Mouse (Mus musculus) megakaryocyte, embryonic 14.5 days (primary cell): ENCODE measurements around the gene Wdr13. TPM values are rescaled to one million over a fixed set of nuclear protein-coding genes. Genes with fewer than 3 reads are reported as not detected.

ENCODE experiments used
- H3K27me3 ChIP-seq: replicated peaks from 2 replicates; pipeline ENCODE3; 2012; ENCODE audit warnings: inconsistent platforms
- H3K36me3 ChIP-seq: replicated peaks from 2 replicates; pipeline ENCODE3; 2012; ENCODE audit warnings: low read length, inconsistent platforms, mixed read lengths
- H3K4me1 ChIP-seq: 2 replicates; pipeline ENCODE4 v1.6.1; 2012; ENCODE audit warnings: inconsistent platforms
- H3K4me3 ChIP-seq: replicated peaks from 2 replicates; pipeline ENCODE3; 2012; ENCODE audit warnings: moderate library complexity, mild to moderate bottlenecking, inconsistent platforms
- H3K9me3 ChIP-seq: 2 replicates; pipeline ENCODE4 v1.6.1; 2012; ENCODE audit warnings: inconsistent platforms
- FLI1 ChIP-seq: IDR thresholded peaks from 2 replicates; pipeline ENCODE4 v1.6.1; 2012; ENCODE audit warnings: low read length, inconsistent platforms, mixed read lengths
- GATA1 ChIP-seq: IDR thresholded peaks from 3 replicates; pipeline ENCODE4 v1.6.1; 2012; ENCODE audit warnings: mixed read lengths, low read length, inconsistent platforms, borderline replicate concordance
- polyA plus RNA-seq: library from polyadenylated mRNA; stranded (reverse); fragments of >175 nt; gene quantifications from 2 replicates; pipeline ENCODE4 v1.2.3, GENCODE M21; 2012; ENCODE audit warnings: low replicate concordance; ENCODE audit not compliant: insufficient read depth

The Wdr13 gene
- 23.4 and 38.2 TPM in 2 replicates for polyA plus RNA-seq

GRCm38 (mm10) chrX:8132017-8132976, at the start of gene Wdr13:
Wdr13 (minus strand) TSS chrX:8132892.
- H3K9me3 ChIP-seq: no peaks in the 10 kb centered on the region
- H3K36me3 ChIP-seq: peaks cover 50% of the 10 kb centered on the region
- H3K4me1 ChIP-seq: peaks cover 24% of the 10 kb centered on the region
- H3K27me3 ChIP-seq: no peaks in the 10 kb centered on the region
- TF ChIP-seq FLI1: no peak
- peak; percentile 61; the same call in 1 of the 3 replicates for TF ChIP-seq GATA1
- H3K4me3 ChIP-seq: peak within 1 kb of the TSS; percentile 95

GRCm38 (mm10) chrX:8179646-8180045, 47.0 kb upstream of the Wdr13 start:
- H3K4me1 ChIP-seq: peaks cover 15% of the 10 kb centered on the region
- TF ChIP-seq GATA1 (no peak), FLI1 (no peak)
- no peaks in the 10 kb centered on the region for H3K27me3 ChIP-seq
- H3K9me3 ChIP-seq: no peaks in the 10 kb centered on the region
- peaks cover 6% of the 10 kb centered on the region for H3K36me3 ChIP-seq
- H3K4me3 ChIP-seq: no peak overlapping the region

- TF ChIP-seq FLI1 (no peak), GATA1 (no peak)
- H3K4me1 ChIP-seq: peaks cover 18% of the 10 kb centered on the region
- no peaks in the 10 kb centered on the region for H3K27me3 ChIP-seq
- no peaks in the 10 kb centered on the region for H3K9me3 ChIP-seq
- H3K4me3 ChIP-seq: no peak overlapping the region
- peaks cover 3% of the 10 kb centered on the region for H3K36me3 ChIP-seq
These were observed 46.2 kb upstream of the Wdr13 start for GRCm38 (mm10) chrX:8178871-8179270.

GRCm38 (mm10) chrX:8175504-8176385, 43.1 kb upstream of the Wdr13 start, which contains the start of gene Tbc1d25:
Tbc1d25 (minus strand) TSS chrX:8176181.
- no peak for TF ChIP-seq FLI1
- no peak for TF ChIP-seq GATA1
- Histone ChIP-seq H3K4me1 (peaks cover 18% of the 10 kb centered on the region), H3K27me3 (no peaks in the 10 kb centered on the region), H3K36me3 (peaks cover 25% of the 10 kb centered on the region), H3K9me3 (no peaks in the 10 kb centered on the region), H3K4me3 (peak within 1 kb of the TSS; percentile 95)

- peak overlapping the region; percentile 95 for H3K4me3 ChIP-seq
- H3K4me1 ChIP-seq: peaks cover 18% of the 10 kb centered on the region
- H3K27me3 ChIP-seq: no peaks in the 10 kb centered on the region
- H3K36me3 ChIP-seq: peaks cover 29% of the 10 kb centered on the region
- TF ChIP-seq FLI1: no peak
- TF ChIP-seq GATA1: no peak
- H3K9me3 ChIP-seq: no peaks in the 10 kb centered on the region
These were observed 42.4 kb upstream of the Wdr13 start for GRCm38 (mm10) chrX:8175169-8175503.

- no peak for TF ChIP-seq GATA1
- no peak for TF ChIP-seq FLI1
- Histone ChIP-seq H3K4me3 (no peak overlapping the region), H3K27me3 (no peaks in the 10 kb centered on the region), H3K4me1 (no peaks in the 10 kb centered on the region; the same call in 1 of the 2 replicates), H3K36me3 (peaks cover 64% of the 10 kb centered on the region), H3K9me3 (no peaks in the 10 kb centered on the region)
These were observed 35.3 kb upstream of the Wdr13 start for GRCm38 (mm10) chrX:8167716-8168647.

- H3K36me3 ChIP-seq: peaks cover 45% of the 10 kb centered on the region
These were observed 31.8 kb upstream of the Wdr13 start for GRCm38 (mm10) chrX:8164471-8164870.

GRCm38 (mm10) chrX:8163076-8163475, 30.4 kb upstream of the Wdr13 start:
- Histone ChIP-seq H3K36me3 (peaks cover 38% of the 10 kb centered on the region), H3K9me3 (no peaks in the 10 kb centered on the region), H3K4me1 (no peaks in the 10 kb centered on the region; the same call in 1 of the 2 replicates), H3K27me3 (no peaks in the 10 kb centered on the region), H3K4me3 (no peak overlapping the region)
- no peak for TF ChIP-seq FLI1
- TF ChIP-seq GATA1: no peak

More at GRCm38 (mm10) chrX:8164471-8164870, 31.8 kb upstream of the Wdr13 start:
- H3K27me3 ChIP-seq: no peaks in the 10 kb centered on the region
- H3K9me3 ChIP-seq: no peaks in the 10 kb centered on the region
- TF ChIP-seq GATA1: no peak
- TF ChIP-seq FLI1: no peak
- H3K4me3 ChIP-seq: no peak overlapping the region
- no peaks in the 10 kb centered on the region; the same call in 1 of the 2 replicates for H3K4me1 ChIP-seq
